Mouse (Mus musculus) right cerebral cortex, adult 18-20 months (tissue): ENCODE results near the gene Gm3591.
"Not testable (repeated sequence)": the region's sequence is repeated elsewhere in the genome, so short reads cannot be mapped to it uniquely, and the experiment has no call there.

ENCODE experiments used
- DNase-seq: peaks from one replicate; pipeline ENCODE4 v3.0.0; 2022; ENCODE audit warnings: mixed read lengths

Gene Gm3591

GRCm38 (mm10) chr14:6412382-6412781 is at the start of gene Gm3591:
Gene Gm3591, minus strand, starts transcription at chr14:6412482.
- not testable (repeated sequence) for DNase-seq

- DNase-seq: not testable (repeated sequence)
These were observed 32.2 kb upstream of the Gm3591 start, which contains the start of gene Gm3594 for GRCm38 (mm10) chr14:6444511-6444910. Gene Gm3594, minus strand, starts transcription at chr14:6444611.

DNA sequence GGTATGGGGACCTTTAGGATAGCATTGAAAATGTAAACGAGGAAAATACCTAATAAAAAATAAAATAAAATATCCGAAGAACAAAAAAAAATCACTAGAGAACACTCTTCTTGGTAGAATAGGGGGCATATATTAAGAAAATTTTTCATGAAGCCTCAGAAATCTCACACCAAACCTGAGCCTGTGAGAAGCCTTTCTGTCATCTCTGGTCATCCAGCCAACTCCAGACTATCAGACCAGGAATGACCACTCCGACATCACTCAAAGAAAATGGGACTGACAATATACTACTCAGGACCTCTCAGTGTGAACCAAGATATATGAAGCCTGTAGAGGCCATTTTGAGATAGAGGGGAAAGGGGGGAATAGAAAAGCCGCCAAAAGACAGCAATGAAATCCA is 28.5 kb upstream of the Gm3591 start:
- not testable (repeated sequence) for DNase-seq

- not testable (repeated sequence) for DNase-seq
These were observed 27.9 kb upstream of the Gm3591 start for GRCm38 (mm10) chr14:6440206-6440605.

DNA sequence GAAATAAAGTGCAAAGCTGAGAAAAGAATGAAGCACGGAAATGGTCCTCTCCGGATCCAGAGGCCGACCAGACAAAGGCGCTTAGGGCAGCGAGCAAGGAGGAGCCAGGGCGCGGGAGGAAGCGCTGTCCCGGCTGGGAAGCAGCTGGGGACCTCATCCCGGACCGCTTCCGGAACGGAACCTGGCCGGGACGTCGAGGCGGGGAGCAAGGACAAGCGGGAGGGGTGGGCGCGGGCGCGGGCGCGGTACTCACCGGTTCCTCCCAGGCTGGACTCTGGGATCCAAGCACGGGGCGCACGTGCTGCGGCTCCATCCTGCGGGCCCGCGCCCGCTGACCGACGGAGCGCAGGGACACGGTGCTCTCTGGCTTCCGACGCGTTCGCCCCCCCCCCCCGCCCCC is 14.5 kb upstream of the Gm3591 start:
- DNase-seq: not testable (repeated sequence)

- DNase-seq: not testable (repeated sequence)
These were observed 14.1 kb upstream of the Gm3591 start for GRCm38 (mm10) chr14:6426353-6426752.

- not testable (repeated sequence) for DNase-seq
These were observed 22.1 kb downstream of the Gm3591 start, which contains the start of gene Gm16440 for GRCm38 (mm10) chr14:6390219-6390618. Gene Gm16440, minus strand, starts transcription at chr14:6390319.
